Mouse (Mus musculus): ENCODE data around the gene Uox.

Uox gene

DNA sequence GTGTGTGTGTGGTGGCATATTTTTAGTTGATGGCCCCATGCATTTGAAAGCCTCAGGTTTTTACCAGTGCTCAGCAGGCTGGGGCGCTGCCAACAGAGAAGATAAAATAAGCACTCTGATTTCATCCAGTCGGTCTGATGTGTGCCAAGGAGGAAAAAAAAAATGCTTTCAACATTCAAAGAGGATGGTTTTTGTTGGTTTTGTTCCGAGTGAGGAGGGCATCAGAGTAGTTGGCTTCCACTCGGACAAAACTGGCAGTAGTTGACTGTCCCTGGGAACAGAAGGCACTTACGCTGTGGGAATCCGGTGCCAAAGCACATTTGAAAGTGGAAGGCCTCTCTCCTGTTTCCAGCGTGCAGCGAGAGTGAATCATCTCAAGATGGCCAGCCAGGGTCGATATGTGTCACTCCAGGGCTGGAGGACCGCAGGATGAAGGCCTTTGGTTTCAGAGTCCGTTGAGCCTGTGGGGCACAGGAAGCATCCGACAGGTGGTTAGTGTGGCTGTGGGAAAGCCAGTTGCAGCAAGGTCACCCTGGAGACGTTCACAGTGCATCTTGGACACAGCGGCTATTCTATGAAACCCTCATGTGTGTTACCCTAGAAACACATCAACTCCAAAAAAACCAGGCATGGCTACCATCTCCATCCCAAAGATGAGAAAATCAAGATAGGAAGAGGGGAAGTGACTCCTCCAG lies 50.5 kb downstream of the Uox start:
- no peak for DNase-seq (ENCODE audit: low read depth, low spot score)

GRCm38 (mm10) chr3:146621966-146622365 lies 51.7 kb downstream of the Uox start:
- no peak for DNase-seq (ENCODE audit: low read depth, low spot score)

DNA sequence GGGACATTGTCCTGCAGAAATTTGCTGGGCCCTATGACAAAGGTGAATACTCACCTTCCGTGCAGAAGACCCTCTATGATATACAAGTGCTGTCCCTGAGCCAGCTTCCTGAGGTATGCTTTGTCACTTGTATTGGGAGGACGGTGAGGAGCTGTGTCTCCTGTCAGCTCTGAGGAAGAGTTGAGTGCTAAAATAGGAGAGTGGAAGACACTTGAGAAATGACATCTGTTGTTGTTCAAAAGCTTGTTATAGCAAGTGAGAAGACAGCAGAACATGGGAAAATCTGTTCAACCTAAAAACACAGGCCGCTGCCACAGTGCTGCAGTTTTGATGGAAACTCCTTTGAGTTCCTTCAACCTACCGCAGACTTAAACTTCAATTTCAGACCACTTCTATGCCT lies 55.5 kb downstream of the Uox start:
- DNase-seq (ENCODE audit: low read depth, low spot score), result no peak

DNA sequence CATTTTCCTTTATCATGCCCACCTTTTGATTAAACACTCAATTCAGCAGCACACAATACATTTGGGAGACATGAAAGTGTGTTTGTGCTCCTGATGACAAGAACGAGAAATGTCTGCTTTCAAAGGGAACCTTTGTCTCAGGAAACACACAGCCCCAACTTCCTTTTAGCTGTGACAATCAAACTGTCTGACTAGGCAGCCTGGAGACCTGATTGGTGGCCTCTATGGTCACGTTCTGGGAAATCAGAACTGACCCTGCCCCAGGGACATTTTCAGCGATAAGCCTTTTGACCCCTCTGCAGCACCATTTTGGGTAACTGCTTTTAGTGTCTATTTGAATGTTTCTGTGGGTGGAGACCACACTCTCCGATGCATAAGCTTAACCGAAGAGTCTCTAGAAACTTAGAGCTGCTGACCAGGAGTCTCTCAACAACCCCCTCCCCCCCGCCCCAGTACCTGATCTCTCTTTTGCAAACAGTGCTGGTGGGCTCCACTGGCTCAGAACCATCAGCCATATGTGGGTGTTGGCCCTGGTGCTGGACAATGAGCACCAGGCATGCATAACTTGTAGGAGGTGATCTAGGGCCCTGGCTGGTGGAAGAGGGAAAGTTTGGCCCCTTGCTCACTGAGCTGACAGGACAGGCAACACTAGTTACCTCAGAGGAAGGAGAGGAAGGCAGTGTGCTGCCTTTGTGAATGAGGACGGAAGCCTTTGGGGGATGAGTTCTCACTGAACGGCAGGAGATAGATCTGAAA lies 58.2 kb downstream of the Uox start:
- DNase-seq (ENCODE audit: low read depth, low spot score), result no peak

- DNase-seq (ENCODE audit: low read depth, low spot score), result no peak
These were observed 62.3 kb downstream of the Uox start for GRCm38 (mm10) chr3:146632506-146632905.

- DNase-seq (ENCODE audit: low read depth, low spot score), result no peak
These were observed 71.7 kb downstream of the Uox start for GRCm38 (mm10) chr3:146641818-146642427.

GRCm38 (mm10) chr3:146649311-146649894 lies 79.2 kb downstream of the Uox start:
- no peak for DNase-seq (ENCODE audit: low read depth, low spot score)

DNA sequence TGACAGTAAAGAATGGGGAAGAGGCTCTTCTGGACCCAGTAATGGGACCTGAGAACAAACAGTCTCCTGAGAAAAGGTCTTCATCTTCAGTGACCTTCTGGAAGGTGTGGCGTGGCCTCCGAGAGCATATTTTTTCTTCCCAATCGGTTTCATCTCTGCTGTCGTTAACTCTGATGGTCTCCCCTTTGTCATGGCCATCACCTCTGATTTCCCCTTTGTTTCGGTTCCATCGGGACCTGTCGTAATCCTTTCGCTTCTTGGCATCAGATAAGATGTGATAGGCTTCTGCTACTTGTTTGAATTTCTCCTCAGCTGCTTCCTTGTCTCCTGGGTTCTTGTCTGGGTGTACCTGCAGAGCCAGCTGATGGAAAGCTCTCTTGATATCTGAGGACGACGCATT lies 80.5 kb downstream of the Uox start:
- DNase-seq (ENCODE audit: low read depth, low spot score), result no peak

DNA sequence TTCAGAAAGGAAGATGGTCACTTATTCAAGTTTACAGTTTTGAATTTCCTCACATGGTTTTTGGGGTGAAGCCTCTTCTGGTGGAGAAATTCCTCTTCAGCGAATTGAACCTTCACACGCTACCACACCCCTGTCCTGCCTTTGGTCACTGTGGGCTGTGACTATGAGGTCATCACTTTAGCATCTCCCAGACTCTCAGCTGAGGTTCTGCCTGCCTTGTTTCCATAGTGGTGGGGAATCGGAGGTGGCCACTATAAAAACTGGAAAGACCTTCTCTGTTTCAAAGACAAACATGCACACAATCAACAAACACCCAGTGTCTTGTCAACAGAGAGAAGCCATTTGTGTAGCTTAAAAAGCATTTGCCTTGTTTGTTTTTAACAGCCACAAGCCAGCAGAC lies 81.0 kb downstream of the Uox start, which contains the start of gene 4930503B20Rik:
Gene 4930503B20Rik (minus strand): TSS at position 101 of the 400 bp plus-strand sequence.
- no peak for DNase-seq (ENCODE audit: low read depth, low spot score)

DNA sequence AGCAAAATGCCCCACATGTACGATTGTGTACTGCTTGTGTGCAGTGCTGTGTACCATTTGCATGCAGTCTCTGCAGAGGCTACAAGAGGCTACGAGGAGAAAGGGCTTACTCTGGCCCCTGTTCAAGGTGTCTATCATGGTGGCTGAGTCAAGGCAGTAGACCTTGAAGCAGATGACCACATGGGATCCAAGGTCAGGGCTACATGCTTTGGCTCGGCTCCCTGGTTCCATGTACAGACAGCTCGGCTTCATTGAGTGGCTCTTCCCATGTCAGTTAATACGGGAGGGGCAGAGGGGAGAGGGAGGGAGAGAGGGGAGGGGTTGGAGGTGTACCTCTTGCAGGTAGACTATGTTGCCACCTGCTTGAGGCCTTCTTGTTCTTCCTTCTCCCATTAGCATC lies 82.2 kb downstream of the Uox start:
- no peak for DNase-seq (ENCODE audit: low read depth, low spot score)

DNA sequence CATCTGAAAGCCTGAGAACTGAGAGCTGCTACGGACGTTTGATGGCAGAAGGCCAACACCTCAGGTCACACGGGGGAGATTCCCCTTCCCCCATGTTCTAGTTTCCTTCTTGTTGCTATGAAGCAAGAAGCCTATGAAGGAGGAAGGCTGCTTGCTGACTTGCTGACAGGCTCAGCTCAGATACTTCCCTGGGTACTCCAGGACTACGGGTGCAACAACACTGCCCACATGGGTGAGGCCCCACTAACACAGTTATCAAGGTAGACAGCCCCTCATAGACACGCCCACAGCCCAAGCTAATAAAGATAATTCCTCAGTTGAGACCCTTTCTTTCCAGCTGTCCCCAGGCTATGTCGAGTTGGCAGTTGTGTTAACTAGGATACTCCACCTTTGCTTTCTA lies 83.5 kb downstream of the Uox start:
- no peak for DNase-seq (ENCODE audit: low read depth, low spot score)

- DNase-seq (ENCODE audit: low read depth, low spot score), result no peak
These were observed 84.9 kb downstream of the Uox start for GRCm38 (mm10) chr3:146655111-146655577.

GRCm38 (mm10) chr3:146657433-146657832 lies 87.2 kb downstream of the Uox start:
- DNase-seq (ENCODE audit: low read depth, low spot score), result no peak

DNA sequence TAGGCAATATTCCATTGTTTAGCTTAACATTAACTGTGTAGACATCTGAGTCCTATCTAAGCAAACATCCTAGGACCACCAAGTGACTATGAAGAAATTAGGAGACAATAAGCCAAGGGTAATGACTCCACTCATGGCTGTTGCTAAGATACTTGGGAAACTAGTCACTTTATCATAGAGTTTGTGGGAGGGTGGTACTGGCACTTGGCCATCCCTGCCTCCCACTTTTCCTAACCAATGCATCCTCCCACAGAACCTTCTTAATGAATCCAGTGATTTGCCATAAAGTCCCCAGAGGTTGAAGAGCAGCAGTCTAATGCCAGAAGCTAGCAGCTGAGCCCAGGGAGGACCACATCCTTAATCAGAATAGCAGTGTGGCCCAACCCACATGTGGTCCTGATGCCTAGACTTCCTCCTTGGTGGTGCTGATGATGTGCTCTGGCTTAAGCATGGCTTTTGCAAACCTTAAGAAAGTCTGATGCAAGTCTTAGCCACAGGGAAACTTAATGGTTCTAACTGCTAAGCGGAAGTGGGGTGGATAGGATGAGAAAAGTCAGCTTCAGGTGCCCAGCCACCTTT lies 87.9 kb downstream of the Uox start:
- no peak for DNase-seq (ENCODE audit: low read depth, low spot score)

- DNase-seq (ENCODE audit: low read depth, low spot score), result no peak
These were observed 89.1 kb downstream of the Uox start for GRCm38 (mm10) chr3:146659321-146659720.

- no peak for DNase-seq (ENCODE audit: low read depth, low spot score)
These were observed 90.8 kb downstream of the Uox start for GRCm38 (mm10) chr3:146661001-146661400.

- no peak for DNase-seq (ENCODE audit: low read depth, low spot score)
These were observed 91.7 kb downstream of the Uox start for GRCm38 (mm10) chr3:146661907-146662306.

GRCm38 (mm10) chr3:146671121-146671520 lies 100.9 kb downstream of the Uox start:
- DNase-seq (ENCODE audit: low read depth, low spot score), result no peak

DNA sequence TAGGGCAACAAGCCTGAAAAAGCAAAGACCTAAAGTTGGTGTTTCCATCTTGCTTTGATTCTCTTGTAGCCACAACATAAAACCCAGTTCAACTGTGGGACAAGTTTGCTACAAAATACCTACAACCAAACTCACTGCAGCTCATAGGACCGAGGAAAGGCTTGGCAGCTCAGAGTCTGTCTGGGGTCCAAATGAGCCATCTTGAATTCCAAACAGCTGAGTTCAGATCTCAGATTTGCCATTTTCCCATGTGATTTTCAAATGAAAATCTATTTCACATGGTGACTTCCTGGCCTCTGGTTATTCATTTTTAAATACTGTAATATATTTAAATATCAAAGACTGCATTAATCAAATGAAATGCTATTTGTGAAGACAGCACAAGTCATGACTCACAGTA lies 104.9 kb downstream of the Uox start:
- DNase-seq (ENCODE audit: low read depth, low spot score), result no peak

- no peak for DNase-seq (ENCODE audit: low read depth, low spot score)
These were observed 106.0 kb downstream of the Uox start for GRCm38 (mm10) chr3:146676193-146676592.

DNA sequence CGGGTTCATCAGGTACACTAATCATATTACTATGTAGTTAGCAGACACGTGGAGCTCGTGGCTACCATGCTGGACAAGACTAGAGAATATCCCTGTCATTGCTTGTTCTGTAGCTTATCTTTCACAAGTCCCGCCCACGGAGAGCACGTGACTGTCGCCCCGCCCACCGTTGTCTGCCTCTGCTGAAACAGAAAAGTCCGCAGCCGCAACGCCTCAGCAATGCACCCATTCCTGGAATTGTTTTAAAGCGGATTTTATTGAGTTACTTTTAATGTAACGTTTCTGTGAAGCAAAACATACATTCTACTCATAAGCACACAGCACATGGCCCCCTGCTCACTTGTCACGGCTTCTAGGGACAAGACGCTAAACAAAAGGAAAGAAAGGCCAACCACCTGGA lies 109.4 kb downstream of the Uox start:
- no peak for DNase-seq (ENCODE audit: low read depth, low spot score)

DNA sequence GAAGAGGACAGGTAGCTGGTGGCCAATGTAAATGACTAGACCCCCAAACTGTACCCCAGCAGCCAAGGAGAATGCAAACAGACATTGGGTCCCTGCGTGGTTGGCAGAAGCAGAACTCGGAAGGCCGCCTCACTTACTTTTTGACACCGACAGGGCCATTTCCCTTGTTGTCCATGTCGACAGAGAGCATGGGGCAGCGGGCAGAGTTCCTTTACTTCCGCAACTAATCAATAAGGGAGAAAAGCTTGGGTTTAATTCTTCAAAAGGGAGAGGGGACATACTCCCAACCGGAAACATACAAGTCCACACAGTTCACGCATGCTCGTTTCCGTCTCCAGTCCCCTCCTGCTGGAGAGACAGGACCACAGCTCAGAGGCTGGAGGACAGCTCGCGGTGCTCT lies 110.4 kb downstream of the Uox start:
- no peak for DNase-seq (ENCODE audit: low read depth, low spot score)

Data from retina, postnatal 7 days (tissue).